Mouse (Mus musculus) erythroid progenitor cell, adult 5-6 weeks (primary cell): ENCODE results near the gene Tcte2. TPM values are rescaled to one million over a fixed set of nuclear protein-coding genes. Genes with fewer than 3 reads are reported as not detected.

Experiments
- ATAC-seq: replicated peaks from 2 replicates; pipeline ENCODE4 v1.8.0; 2016; ENCODE audit warnings: moderate number of reproducible peaks, mild to moderate bottlenecking, moderate TSS enrichment, inconsistent platforms; ENCODE audit not compliant: poor library complexity, low FRiP score, severe bottlenecking
- total RNA-seq, 2 experiments: library from RNA; stranded (forward) in 1 of 2; stranded (reverse) in 1 of 2; fragments of 150-400 nt in 1 of 2; fragments of 186-747, 209-891 nt in 1 of 2; gene quantifications; 2 replicates each; pipeline versions ENCODE4 v1.2.3 to v1.2.4; 2015 to 2017; ENCODE audit warnings: low replicate concordance in 2 of 2

Gene Tcte2
- total RNA-seq, 2 experiments from 2014 or later, result not detected

DNA sequence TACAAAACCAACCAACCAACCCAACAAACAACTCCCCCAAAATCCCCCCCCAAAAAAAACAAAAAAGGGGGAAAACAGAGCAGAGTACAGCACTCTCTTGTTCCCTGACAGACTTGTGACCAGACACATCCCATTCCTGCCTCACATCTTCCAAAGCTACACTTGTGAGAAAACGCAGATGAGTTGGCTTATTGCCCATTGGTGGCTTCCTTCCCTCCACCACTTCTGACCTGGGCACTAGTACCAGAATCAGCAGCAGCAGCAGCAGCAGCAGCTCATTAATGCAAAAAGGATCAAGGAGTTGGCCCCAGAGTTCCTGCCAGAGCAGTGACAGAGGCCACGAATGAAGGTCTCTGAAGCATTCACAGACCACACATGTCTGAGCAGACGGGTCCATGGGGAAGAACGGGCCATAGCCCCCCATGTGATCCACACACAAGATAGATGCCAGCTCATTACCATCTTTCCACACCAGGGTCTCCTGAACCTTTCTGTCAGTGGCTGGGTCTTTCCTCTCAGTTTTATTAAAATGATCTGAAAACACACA, 36.5 kb downstream of the Tcte2 start:
- no peak for ATAC-seq

GRCm38 (mm10) chr17:13722434-13722833, 39.2 kb downstream of the Tcte2 start:
- no peak for ATAC-seq

- ATAC-seq, result no peak
Measured at GRCm38 (mm10) chr17:13721372-13721771, 40.3 kb downstream of the Tcte2 start.

DNA sequence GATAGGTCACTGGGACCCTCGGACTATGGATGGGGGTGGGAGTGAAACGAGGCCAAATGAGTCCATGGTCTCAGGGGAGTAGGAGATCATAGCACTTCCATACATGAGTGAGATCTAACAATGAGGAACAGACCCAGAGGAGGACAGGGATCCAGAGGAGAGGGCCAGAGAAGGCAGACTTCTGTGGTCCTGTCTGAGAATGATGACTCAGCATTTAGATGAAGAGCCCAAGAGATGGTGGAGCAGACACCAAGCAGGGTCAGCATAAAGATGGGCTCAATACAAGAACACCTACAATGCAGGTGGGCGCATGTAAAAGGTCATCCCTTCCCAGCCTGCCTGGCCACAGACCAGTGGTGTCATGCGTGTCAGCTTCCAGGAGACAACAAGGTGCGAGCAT, 41.4 kb downstream of the Tcte2 start:
- no peak for ATAC-seq

- ATAC-seq, result no peak
Measured at GRCm38 (mm10) chr17:13717428-13717827, 44.2 kb downstream of the Tcte2 start.

DNA sequence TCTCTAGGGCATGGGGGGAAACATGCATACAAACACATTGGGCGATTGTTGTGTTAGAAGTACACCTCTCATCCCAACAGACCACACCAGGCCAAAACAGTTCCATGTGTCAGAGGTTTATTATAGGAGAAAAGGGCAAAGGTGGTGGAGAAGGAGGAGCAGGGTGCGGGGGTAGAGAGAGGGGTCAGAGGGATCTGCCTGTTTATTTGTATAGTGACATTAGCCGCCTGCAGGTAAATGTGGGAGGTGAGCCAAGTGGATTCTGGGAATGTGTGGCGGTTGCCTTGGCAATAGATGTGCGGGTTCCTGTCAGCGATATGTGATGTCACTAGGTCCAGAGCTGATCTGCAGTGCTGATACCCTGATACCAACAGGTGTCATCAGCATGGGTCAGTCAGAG, 45.3 kb downstream of the Tcte2 start:
- ATAC-seq, result no peak

- no peak for ATAC-seq
Measured at GRCm38 (mm10) chr17:13715511-13715910, 46.1 kb downstream of the Tcte2 start.

DNA sequence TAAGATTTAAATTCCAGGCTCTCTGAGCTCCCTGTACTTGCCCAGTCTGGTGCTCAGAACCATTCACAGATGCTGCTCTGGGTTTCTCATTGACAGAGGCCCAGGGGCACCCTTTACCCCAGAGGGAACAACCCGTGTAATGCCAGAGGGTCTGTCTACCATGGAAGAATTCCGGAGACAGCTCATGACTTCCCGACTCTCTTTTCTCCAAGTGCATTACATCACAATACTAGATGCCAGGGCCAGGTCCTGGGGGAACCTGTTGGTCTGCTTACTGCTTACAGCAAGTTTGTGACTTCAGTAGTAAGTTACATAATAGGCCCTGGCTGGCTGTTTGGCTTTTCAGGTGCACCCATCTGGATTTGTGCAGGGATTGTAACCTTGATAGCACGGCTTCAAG, 47.0 kb downstream of the Tcte2 start:
- ATAC-seq, result no peak

GRCm38 (mm10) chr17:13714128-13714527, 47.5 kb downstream of the Tcte2 start:
- ATAC-seq, result no peak

GRCm38 (mm10) chr17:13712518-13712917, 49.1 kb downstream of the Tcte2 start:
- ATAC-seq, result no peak

DNA sequence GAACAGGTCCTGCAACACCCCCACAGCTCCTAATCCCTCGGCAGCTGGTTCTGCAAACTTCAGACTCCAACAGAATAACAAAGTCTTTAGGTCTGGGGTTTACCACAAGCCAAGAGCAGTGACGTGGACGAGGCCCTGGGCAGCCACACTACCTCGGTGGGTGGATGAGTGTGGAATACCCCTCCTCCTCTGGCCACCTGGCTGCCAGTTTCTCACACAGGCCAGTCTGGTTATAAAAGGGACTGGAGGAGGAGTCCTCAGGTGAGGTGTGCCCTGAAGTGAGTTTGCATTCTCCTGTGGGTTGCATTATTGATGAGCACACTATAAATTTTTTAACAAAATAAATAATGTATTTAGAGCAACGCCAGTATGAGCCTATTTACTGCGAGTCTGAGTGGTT, 49.5 kb downstream of the Tcte2 start:
- no peak for ATAC-seq

- ATAC-seq, result no peak
Measured at GRCm38 (mm10) chr17:13711173-13711572, 50.5 kb downstream of the Tcte2 start.

DNA sequence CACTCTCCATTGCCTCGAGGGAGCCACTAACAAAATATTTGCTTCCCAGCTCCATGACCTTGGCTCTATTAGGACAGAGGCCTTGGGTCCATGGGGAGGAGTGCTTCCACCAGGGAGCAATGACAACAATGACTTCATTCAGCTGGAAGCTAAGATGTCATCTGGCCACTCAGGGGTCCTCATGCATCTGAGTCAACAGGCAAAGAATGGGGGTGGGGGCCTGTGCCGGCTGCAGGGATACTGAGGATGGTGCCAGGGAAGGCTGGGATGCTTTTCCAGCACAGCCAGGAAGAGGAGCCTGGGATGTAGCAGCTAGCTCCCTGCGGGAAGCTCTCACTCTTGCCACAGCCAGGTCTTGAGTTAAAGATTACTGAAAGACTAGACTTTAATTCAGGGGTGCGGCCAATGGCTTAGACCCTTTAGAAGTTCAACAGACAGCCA, 56.1 kb downstream of the Tcte2 start:
- no peak for ATAC-seq

- ATAC-seq, result no peak
Measured at GRCm38 (mm10) chr17:13703611-13704320, 57.9 kb downstream of the Tcte2 start.

GRCm38 (mm10) chr17:13700131-13701016, 61.3 kb downstream of the Tcte2 start:
- ATAC-seq, result no peak

- ATAC-seq, result no peak
Measured at GRCm38 (mm10) chr17:13699716-13700115, 61.9 kb downstream of the Tcte2 start.

DNA sequence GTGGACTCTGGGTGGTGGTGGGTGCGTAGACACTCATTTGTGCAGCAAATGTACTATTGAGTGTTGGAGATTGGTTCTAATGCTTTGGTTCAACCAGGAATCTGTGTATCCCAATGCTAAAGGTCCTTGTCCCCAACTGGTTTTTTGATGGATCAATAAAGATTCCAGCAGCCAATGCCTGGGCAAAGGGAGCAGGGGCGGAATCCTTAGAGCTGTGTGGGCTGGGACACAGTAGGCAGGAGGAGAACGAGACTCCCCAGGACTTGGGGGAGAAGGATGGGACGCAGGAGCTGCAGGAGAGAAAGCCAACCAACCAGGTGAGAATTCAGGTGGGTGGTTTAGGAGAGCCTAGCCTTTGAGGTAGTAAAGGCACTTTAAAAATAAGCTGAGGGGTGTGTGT, 63.4 kb downstream of the Tcte2 start:
- ATAC-seq, result no peak

GRCm38 (mm10) chr17:13697646-13698045, 64.0 kb downstream of the Tcte2 start:
- no peak for ATAC-seq

DNA sequence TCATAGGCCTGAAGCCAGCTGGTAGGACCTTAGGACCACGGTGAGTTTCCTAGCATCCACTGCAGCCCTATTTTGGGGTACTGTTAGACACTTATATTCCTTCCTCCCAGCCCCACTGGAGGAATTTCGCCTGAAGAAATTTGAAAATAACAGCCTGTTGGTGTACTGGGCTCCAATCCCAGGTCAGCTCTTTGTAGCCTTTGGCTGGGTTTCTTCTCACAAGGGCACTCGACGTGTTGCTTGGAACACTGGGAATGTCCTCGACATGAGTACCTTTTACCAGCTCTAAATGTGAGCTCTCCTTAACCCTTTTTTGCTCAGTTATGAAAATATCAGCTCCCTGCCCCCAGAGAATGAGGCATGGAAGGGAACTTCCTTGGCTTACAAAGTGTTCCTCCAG, 65.7 kb downstream of the Tcte2 start:
- no peak for ATAC-seq

- ATAC-seq, result no peak
Measured at GRCm38 (mm10) chr17:13695211-13695610, 66.4 kb downstream of the Tcte2 start.

- ATAC-seq, result no peak
Measured at GRCm38 (mm10) chr17:13694181-13694580, 67.4 kb downstream of the Tcte2 start.
